Mouse (Mus musculus) spleen, embryonic (tissue): Measurements from ENCODE around the gene Ttc23.

ENCODE experiments used
- CTCF ChIA-PET: fragments of 350-600 bp; sonication (Branson Sonifier 250); formaldehyde crosslinking; loops from one replicate; lab custom pipeline; 2022; lab: Charles Lee

Gene Ttc23

DNA sequence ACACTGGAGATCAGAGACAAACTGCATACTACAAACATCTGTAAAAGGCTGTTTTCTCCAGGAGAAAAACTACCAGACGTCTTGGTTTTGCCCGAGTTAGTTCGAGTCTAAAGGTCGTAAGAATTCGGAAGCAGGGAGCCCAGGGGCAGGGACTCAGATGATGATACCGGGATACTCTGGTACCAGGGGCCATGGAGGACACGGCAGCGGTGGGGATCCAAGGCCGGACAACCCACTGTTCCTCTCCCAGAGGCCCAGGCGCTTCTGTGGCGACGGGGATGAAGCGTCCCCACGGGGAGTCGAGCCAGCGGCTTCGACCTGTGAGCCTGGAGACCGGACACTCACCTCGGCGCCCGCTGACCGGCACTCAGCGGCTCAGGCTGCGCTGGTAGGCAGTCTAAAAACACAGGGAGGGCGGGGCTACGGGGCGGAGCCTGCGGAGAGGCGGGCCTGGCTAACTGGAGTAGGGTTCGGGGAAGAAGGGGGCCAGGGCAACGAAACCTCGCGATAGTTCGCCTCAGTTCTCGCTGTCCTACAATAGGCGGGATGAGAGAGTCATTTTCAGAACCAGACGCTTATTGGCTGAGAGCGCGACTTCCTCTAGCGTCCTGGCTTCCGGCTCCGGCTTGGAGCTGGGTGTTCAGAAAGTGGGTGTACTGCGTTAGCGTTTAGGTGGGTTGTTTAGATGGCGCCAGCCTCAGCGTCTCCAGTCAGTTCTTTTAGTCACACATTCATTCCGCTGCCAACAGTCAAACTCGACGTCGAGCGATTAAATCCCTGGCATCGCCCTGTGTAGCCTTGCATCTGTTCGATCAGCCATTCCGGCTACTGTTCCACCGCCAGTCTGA lies 2.2 kb upstream of the Ttc23 start, which contains the start of gene Lrrc28:
Gene Lrrc28, minus strand, starts transcription at position 436 of the 848 bp plus-strand sequence.
- CTCF ChIA-PET = no interaction called here

DNA sequence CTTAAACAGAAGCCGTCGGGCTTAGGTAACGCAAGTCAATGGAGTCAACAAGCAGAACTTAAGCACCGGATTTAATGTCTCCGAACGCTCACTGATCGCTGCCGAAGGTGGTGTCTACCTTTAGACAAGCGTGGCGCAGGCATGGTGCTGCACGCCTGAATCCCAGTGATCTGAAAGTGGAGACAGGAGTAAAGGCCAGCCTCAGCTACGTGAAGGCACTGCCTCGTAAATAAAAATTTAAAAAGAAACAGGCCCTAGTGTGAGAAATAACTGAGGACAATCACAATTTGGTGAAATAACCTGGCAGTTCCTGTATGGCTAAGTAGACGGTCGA lies 1.6 kb upstream of the Ttc23 start:
- CTCF ChIA-PET = interaction anchor here (1.3 kb wide), 1 partner anchor 13 kb away, joined by 6 read pairs; no protein-coding TSS in a partner anchor

DNA sequence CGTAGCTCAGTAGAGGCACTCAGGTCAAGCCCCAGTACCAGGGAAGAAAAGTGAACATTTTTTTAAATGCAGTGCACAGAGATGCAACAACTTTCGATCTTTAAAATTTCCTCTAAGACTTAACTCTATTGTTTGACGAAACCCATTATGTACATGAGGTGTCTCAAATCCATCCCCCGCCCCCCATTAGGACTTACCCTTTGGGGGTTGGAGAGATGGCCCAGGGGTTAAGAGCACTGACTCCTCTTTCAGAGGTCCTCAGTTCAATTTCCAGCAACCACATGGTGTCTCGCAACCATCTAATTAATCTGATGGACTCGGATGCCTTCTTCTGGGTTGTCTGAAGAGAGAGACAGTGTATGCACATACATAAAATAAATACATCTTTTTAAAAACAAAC lies 1.1 kb upstream of the Ttc23 start:
- CTCF ChIA-PET = interaction anchor here (1.3 kb wide), 1 partner anchor 13 kb away, joined by 6 read pairs; no protein-coding TSS in a partner anchor

DNA sequence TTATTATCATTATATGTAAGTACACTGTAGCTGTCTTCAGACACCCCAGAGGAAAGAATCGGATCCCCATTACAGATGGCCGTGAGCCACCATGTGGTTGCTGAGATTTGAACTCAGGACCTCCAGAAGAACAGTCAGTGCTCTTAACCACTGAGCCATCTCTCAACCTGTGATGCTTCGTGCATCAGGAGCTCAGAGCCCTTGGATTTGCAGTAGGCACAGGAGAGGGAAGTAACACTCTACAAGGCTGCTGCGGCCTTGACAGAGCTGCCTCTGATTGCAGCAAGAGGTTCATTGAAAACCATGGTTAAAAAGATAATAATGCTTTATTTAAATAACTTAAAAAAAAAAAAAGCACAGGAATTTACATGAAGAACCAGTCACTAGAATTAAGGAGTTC lies 1.2 kb downstream of the Ttc23 start:
- CTCF ChIA-PET = no interaction called here

DNA sequence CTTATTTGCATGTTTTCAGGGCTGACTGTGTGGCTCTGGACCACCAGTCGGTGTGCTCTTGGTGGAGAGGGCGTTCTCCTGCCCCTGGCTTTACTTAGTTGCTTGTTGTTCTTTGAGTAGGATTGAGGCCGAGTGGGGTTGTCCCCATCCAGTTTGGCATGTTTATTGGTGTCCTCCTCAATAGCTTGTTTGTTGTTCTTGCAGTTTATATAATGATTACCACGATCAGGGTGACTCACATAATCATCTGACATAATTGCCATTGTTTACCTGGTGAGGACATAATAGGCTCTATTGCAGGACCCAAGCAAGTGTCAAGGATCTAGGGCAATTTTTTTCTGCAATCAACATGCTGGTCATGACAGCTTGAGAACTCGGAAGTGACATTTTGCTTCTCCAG lies 5.0 kb downstream of the Ttc23 start:
- CTCF ChIA-PET = no interaction called here

DNA sequence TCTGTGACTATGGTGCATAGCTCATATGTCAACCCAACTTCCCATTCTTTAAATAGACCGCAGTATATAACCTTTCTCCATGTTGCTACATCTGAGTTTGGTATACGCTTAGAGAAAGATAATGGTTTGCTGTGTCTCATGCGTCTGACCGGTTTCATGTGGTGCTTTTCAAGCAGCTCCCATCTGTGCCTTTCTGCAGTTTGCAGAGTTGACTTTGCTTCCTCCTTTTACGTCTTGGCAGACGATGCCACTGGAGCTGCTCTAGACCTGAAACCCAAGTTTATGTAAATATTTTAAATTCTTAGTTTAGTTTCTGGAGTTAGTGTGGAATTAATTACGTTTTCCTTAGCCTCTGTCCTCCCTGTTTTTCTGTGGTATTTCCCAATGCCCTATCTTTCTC lies 7.5 kb downstream of the Ttc23 start:
- CTCF ChIA-PET = no interaction called here

DNA sequence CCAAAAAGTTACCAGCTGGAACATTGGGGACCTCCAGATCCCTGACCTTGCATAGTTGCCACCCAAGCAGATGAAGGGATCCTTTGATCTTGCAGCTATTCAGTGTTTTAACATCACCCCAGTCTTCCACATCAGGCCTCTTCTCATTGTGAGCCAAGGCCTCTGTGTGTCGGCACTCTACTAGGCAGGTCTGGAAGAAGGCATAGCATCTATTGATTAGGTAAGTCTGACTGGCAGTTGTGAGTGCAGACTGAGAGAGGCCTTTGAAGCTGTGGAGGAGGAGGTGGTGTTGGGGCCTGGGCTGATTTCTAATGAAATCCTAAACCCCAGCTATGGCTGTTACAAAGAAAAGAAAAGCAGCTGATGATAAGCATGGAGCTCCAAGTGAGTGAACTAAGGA lies 8.0 kb downstream of the Ttc23 start:
- CTCF ChIA-PET = no interaction called here

DNA sequence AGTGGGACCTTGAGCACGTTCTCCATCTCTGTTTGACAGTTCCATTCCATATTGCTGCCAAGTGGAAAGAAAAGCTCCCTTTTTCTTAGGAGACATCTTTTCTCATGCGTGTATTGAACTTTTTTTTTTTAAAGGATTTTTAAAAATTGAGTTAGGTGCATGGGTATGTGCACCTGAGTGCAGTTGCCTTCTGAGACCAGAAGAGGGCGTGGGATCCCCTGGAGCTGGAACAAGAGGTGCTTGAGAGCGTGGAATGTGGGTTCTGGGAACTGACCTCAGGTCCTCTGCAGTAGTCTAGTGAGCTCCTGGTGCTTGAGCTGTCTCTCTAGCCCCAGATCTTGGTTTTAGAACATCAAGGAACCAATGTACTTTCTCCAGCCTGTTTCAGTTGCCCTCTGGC lies 10.9 kb downstream of the Ttc23 start:
- CTCF ChIA-PET = interaction anchor here (0.7 kb wide), 1 partner anchor 447 kb away, joined by 3 read pairs; no protein-coding TSS in a partner anchor

DNA sequence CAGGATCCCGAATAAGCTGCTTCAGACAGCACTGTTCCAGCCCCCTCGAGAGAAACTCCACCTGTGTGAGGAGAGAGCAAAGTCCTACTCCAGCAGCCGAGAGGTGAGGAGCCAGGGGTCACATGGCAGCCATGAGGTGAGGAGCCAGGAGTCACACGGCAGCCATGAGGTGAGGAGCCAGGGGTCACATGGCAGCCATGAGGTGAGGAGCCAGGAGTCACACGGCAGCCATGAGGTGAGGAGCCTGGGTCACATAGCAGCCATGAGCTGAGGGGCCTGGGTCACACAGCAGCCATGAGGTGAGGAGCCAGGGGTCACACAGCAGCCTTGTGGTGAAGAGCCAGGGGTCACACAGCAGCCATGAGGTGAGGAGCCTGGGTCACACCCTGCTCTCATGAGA lies 15.2 kb downstream of the Ttc23 start:
- CTCF ChIA-PET = interaction anchor here (0.6 kb wide), 1 partner anchor 29 kb away, joined by 3 read pairs; no protein-coding TSS in a partner anchor

DNA sequence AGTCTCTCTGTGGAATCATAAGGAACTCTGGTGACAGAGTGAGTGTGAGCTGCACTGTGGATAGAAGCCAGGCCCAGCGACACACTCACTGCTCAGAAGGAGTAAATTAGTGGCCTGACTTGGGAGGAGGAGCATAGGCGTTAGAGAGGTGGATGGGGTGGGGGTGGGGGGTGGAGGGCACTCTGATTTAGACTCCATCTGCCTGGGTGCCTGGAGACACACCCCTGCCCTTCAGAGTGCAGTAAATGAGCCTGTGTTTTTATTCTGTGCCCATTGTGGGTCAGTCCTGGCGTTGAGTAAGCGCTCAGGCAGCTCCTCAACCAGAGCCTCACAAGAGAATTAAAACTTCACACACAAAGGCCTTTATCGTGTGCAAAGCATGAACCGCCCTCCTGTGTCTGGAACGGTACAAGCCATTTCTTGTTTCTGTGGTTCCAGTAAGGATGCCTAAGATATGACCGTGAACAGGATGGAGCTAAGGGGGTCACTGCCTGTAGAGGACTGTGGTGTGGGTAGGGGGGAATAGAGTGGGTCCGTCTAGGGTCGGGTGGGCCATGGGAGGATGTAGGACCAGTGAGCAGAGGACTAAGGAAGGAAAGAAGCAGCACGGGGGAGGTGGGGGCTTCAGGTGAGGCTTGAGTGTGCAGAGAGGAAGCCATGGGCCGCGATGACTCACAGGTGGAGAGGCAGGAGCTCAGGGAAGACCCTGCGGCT lies 16.9 kb downstream of the Ttc23 start:
- CTCF ChIA-PET = no interaction called here

DNA sequence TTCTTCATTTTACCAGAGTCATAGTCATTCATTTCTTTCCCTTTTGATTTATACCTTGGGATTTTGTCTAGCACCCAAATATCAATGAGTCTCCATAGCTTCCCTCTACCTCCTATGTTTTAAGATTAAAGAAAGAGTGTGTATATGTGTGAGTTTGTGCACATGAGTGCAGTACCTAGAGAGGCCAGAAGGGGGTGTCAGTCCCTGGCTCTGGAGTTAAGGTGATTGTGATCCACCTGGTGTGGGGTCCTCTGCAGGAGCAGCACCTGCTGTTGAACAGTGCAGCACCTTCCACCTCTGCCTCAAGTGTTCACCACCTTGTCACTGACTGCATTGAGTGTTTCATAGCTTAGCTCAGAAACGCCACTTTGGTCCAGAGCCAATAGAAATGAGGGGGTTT lies 23.8 kb downstream of the Ttc23 start:
- CTCF ChIA-PET = no interaction called here

DNA sequence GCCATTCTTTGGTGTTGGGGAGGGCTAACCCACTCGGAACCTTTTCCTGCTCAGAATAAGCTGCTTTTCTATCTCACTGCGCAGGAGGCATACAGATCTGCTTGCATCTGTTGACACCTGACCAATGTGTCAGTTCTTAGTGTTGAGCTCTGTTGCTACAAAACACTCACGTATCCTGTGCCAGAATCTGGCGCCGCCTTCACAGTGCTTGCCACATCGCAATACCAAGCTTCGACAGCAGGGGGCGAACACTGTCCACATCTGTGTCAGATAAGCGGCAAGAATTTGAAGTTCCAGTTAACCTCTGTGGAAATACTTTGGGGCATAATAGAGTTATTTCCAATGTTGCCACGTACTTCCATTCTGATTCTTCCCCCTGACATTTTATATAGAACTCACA lies 25.4 kb downstream of the Ttc23 start:
- CTCF ChIA-PET = no interaction called here

DNA sequence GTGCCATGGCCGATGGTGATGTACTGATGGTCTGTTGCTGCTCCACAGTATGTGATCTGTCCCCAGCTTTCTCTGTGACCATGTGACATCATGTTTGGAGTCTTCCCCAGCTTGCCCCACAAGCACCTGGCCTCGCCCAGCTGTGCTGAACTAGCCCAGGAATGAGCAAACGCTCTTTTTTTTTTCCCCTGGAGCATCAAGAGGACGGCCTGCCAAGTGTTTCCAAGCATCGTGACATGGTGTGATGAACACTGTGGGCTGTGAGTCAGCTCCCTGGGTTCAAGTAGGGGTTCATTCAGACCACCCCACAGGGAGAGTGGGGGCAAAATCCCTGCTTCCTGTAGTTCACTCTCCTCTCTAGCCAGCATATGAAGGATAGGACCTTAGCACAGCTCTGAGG lies 26.4 kb downstream of the Ttc23 start:
- CTCF ChIA-PET = no interaction called here

DNA sequence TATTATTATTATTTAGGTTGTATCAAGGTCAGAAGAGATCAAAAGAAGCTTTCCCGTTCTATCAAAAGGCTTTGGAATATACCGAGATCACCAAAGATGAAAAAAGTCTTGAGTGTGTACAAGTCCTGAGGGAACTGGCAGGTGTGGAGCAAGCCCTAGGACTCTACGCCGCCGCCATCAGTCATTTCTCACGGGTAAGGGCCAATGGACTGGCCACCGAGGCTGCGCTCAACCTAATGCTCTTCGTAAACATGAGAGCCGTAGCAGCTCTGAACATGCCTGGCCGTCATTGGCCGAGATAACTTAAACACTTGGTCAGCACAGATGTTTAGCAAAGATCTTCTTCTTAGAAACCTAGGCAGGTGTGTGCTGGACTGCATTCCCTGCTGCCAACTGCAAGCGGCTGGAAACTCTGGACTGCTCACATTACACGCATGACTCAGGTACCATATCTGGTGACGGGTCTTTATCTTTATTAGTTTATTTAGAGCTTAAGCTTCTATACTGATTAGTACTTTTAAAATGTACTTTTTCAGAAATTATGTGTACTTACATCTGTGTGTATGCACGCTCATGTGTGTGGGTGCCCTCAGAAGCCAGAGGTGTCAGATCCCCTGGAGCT lies 31.8 kb downstream of the Ttc23 start:
- CTCF ChIA-PET = no interaction called here

DNA sequence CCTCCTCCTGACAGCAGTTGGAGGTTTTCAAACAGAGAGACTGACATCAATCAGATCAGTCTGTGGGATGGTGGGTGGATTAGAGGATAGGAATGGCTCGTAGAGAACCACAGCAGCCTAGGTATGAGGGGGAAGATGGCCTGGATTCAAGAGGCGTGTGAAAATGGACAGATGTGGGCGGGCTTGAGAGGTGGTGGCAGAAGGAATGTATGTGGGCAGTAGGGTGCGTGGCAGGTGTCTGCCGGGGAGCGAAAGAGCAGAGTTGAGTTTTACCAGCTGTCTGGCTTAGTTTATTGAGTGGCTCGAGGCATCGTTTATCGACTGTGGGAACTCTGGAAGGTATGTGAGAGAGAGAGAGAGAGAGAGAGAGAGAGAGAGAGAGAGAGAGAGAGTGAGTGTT lies 33.9 kb downstream of the Ttc23 start:
- CTCF ChIA-PET = no interaction called here

DNA sequence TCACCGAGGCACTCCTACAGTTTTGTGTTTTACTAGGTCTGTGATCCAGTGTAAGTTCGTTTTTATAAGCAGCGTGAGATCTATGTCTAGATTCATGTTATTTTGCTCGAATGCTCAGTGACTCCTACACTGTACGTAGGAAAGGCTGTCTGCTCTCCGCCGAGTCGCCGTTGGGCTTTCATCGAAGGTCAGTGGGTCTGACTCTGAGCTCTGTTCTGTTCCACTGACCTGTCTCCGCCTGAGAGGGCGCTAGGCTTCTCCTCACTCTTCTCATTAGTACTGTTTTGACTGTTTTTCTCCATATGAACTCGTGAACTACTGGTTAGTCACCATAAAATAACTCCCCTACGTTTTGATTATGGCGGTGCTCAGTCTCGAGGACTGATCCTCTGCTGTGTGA lies 35.8 kb downstream of the Ttc23 start:
- CTCF ChIA-PET = no interaction called here

DNA sequence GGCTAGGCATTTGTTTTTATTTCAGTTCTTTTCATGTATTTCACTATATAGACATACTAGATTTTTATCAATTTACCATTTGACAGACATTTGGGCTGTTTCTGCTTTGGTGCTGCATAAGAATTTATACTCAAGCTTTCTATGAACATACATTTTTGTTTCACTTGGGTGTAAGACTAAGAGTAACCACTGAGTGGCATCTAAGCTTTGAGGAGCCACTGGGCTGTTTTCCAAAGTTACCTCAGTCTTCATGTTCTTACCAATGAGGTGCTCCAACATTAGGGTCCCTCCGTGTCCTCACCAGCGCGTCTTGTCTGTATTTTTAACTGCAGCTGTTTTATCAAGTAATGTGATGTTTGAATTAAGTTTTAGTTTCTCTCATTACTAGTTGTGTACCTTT lies 39.3 kb downstream of the Ttc23 start:
- CTCF ChIA-PET = no interaction called here

DNA sequence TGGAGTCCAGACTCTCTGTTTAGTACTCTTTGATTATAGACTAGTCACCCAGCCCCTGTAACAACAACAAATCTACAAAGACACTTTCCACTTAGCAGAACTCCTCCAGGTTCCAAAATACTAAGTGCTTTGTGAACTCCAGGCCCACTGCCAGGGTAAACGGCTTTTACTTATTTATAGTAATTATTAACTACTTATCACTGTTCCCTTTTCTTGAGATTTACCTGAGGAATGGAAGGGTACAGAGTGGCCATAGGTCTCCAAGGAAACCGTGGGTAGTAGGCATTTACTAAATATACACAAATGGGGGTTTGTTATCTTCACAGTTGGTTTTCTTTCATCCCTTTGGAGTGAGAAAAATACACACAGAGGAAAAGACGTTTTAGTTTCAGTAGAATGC lies 41.1 kb downstream of the Ttc23 start:
- CTCF ChIA-PET = no interaction called here

DNA sequence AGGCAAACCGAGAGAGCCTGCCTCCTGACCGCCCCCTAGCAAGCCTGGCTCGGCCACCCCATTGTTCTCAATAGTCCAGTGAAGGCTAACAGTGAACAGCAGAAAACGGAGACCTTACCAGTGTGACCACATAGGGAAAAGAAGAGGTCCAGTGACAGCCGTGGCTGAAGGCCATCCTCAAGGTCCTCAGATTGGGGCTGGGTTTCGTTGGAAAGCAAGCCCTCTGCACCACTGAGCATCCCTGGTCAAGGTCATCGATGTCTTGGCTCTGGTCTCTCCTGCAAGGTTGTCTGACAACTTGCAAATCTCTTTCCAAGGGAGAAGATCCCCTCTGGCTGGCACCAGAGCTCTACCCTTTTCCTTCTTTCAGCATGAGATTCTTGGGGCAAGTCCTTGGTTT lies 42.6 kb downstream of the Ttc23 start:
- CTCF ChIA-PET = no interaction called here

DNA sequence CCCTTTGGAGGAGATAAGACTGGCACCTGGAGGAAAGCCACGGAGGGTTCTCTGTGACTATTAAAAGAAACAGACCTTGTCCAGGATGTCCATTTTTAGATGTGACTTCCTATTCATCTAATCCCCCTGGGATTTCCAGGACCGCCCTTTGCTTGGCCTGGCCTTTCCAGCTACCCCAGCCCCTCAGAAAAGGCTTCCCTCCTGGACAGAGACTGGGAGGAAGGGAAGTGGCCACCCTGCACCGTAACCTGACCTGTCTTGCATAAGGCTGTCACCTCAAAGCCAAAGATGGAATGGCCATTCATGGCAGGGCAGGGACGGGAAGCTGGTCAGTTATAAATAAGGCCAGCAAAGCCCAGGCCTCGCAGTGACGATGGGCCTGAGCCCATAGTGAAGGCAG lies 43.8 kb downstream of the Ttc23 start:
- CTCF ChIA-PET = no interaction called here

DNA sequence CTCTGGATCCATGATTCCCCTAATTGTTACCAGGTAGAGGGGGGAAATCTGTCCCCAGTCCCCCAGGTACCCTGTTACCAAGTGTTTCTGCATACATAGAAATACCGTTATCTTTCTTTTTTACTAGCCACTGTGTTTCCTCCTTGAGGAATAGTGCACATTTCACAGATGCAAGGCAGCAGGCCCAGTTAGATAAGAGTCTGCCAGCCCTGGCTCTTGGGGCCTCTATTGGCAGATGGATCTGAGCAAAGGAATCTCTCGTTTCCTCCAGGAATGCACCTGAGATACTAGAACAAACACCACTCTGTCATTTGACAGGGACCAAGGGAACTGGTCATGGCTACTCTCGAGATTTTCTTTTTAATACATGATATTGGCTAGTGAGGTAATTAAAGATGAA lies 44.9 kb downstream of the Ttc23 start:
- CTCF ChIA-PET = no interaction called here

DNA sequence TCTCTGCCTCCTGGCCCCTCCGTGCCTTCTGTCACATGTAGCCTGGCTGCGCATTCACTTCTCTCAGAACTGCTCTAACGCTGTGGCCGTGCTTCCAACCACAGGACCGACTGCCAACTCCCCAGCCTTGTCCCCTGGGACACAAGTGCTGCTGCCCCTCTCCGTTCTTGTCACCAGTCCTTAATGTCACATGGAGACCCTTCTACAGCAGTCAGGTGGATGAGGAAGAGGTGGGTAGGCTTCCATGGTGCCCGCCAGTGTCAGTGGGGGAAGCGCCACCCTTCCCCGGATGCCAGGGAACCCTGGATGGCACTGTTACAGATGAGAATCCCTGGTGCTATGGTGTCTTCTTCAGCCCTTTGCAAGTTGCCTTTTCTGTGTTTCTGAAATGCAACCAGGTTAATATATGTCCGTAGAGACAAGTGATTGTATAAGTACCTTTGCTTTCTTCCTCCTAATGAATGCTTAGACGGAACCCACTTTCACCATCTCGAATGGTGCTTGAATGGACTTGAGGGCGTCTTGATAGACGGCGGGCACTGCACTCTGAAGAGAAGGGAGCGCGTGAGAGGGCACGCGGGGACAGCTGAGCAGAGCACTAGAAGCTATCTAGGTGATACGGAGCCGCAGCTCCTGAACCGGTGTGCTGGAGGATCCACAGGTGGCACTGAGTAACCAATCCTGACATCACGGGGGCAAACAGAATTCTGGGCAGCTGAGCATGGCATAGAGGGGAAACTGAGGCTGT lies 45.8 kb downstream of the Ttc23 start:
- CTCF ChIA-PET = no interaction called here
